Mouse (Mus musculus) E14TG2a.4 (cell line): ENCODE measurements around the gene Kdm4c.

Experiments used
- H3K27me3 ChIP-seq: 2 replicates; pipeline ENCODE4 v1.6.1; 2014; ENCODE audit warnings: low read length, control low read depth; ENCODE audit not compliant: insufficient read depth
- H3K36me3 ChIP-seq: 2 replicates; pipeline ENCODE4 v1.6.1; 2014; ENCODE audit warnings: low read length, control low read depth; ENCODE audit not compliant: insufficient read depth
- H3K4me1 ChIP-seq: replicated peaks from 2 replicates; pipeline ENCODE4 v1.6.1; 2014; ENCODE audit warnings: low read depth, low read length, control low read depth
- H3K4me3 ChIP-seq: replicated peaks from 2 replicates; pipeline ENCODE4 v1.5.1; 2014; ENCODE audit warnings: mild to moderate bottlenecking, low read length
- H3K9me3 ChIP-seq: 2 replicates; pipeline ENCODE4 v1.6.1; 2014; ENCODE audit warnings: low read length, control low read depth
- CTCF ChIP-seq: conservative IDR thresholded peaks from 2 replicates; pipeline ENCODE4 v1.5.1; 2014; ENCODE audit warnings: low read length
- NANOG ChIP-seq: IDR thresholded peaks from 2 replicates; pipeline ENCODE4 v1.6.1; 2014; ENCODE audit warnings: borderline replicate concordance, low read length, mixed read lengths
- POU5F1 ChIP-seq: IDR thresholded peaks from 2 replicates; pipeline ENCODE4 v1.6.1; 2014; ENCODE audit warnings: low read length, borderline replicate concordance

The Kdm4c gene

DNA sequence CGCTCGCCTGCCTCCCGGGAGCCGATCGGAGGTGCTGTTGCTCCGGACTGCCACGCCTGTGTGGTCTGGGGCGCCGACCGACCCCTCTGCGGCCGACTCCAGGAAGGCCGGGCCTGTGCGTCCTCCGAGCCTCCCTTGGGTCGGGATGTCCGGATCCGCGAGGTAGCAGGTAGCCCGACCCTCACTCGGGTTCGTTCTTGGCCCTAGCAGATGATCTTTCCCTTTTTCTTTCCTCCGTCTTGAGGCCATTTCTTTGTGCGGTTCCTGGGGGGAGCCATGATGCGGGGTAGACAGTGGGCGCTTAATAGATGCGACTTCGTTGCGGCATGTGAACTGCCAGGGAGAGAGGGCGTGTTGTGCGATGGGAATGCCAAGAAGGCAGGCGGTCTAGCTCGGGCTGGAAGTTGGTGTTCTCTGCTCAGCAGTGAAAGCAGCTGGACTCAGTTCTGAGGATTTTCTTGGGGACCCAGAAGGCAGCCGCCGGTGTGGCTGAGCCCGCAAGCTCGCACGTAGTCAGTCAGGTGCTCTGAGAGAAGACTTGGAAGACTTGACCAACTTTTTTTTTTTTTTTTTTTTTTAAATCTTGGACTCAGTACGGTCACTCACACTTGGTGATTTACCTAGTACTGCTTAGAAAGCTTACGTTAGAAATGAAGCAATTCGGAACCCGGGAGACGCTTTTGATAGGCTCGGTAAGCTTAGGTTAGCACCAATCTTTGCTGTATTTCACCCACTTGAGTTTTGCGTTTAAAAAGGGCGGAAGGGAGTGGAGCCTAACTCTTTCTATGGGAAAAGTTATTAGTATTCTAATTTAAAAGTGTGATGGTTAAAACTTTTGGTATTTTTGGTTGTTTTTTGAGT lies 10.2 kb downstream of the Kdm4c start:
- H3K4me1 ChIP-seq, result peaks cover 45% of the 10 kb centered on the region
- peak overlapping the region; percentile 96 for H3K4me3 ChIP-seq
- no peak for TF ChIP-seq CTCF
- TF ChIP-seq POU5F1, result no peak
- no peak for TF ChIP-seq NANOG
- no peaks in the 10 kb centered on the region for H3K9me3 ChIP-seq
- no peaks in the 10 kb centered on the region for H3K36me3 ChIP-seq
- H3K27me3 ChIP-seq, result no peaks in the 10 kb centered on the region

DNA sequence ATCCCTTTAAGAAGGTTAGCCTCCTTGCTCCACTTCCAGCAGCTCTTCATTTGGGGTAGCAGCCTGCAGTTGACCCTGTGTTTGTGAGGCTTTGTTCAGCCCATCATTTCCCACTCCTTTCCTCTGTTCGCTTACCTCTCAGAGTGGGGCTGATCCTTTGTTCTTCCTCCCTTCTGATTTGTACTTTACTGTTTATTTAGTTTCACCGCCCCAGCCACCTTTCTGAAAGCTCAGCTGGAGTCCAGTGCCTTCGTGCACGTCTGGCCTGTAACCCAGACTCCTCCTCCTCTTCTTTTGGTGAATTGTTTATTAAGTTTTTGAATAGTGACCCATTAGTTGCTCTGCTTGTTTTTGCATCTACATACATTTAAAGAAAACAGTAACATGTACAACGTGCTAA lies 15.6 kb downstream of the Kdm4c start:
- peaks cover 7% of the 10 kb centered on the region; the same call in 1 of the 2 replicates for H3K36me3 ChIP-seq
- TF ChIP-seq POU5F1 (no peak), NANOG (peak; percentile 33; the same call in 1 of the 2 replicates)
- H3K4me1 ChIP-seq, result peaks cover 64% of the 10 kb centered on the region
- H3K4me3 ChIP-seq, result peak overlapping the region; percentile 65
- H3K27me3 ChIP-seq, result no peaks in the 10 kb centered on the region
- H3K9me3 ChIP-seq, result no peaks in the 10 kb centered on the region

- peaks cover 13% of the 10 kb centered on the region for H3K36me3 ChIP-seq
- TF ChIP-seq NANOG, result no peak
- TF ChIP-seq POU5F1, result no peak
- H3K4me3 ChIP-seq, result peak overlapping the region; percentile 65
- H3K4me1 ChIP-seq, result peaks cover 70% of the 10 kb centered on the region
- no peaks in the 10 kb centered on the region for H3K9me3 ChIP-seq
- no peaks in the 10 kb centered on the region for H3K27me3 ChIP-seq
Observed at GRCm38 (mm10) chr4:74258538-74258937, 16.2 kb downstream of the Kdm4c start.

DNA sequence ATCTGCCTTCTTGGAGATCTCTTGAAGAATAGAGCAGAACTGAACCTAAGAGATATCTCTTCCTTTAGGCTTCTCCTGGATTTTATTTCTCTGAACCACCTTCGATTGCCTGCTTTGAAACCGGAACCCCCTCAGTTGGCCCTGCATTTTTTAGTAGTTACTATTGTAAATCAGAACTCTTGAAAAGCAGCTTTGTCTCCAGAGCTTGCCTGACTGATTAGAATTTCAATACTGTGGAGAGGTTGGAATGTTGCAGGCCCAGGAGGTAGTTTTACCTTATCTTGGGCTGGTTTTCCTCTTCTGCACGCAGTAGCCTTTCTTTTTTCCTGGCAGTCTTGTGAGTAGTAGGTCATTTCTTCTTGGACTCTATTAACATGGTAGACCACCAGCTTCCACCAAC lies 17.0 kb downstream of the Kdm4c start:
- no peaks in the 10 kb centered on the region for H3K9me3 ChIP-seq
- H3K4me1 ChIP-seq, result peaks cover 70% of the 10 kb centered on the region
- no peaks in the 10 kb centered on the region for H3K27me3 ChIP-seq
- peaks cover 21% of the 10 kb centered on the region for H3K36me3 ChIP-seq
- H3K4me3 ChIP-seq, result peak overlapping the region; percentile 65
- no peak for TF ChIP-seq CTCF
- TF ChIP-seq NANOG, result peak; percentile 73; the same call in 1 of the 2 replicates

DNA sequence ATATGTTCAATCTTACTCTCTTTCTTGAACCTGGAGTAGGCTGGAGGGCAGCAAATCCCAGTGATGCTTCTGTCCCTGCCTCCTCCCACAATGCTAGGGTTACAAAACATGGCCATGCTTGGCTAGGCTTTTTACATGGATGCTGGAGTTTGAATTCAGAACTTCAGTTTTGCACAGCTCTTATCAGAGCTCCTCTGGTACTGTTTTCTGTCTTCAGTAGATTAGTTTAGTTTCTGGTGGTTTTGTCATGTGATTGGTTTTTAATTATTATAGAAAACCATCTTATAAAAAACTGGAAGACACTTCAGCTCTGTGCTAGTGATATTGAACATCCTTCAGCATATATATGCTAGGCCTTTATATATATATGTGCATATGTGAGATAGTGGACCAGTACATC lies 19.6 kb downstream of the Kdm4c start:
- H3K9me3 ChIP-seq, result no peaks in the 10 kb centered on the region
- H3K4me3 ChIP-seq, result peak overlapping the region; percentile 65
- H3K4me1 ChIP-seq, result peaks cover 70% of the 10 kb centered on the region
- H3K36me3 ChIP-seq, result peaks cover 45% of the 10 kb centered on the region
- no peaks in the 10 kb centered on the region for H3K27me3 ChIP-seq
- TF ChIP-seq POU5F1 (no peak), NANOG (no peak), CTCF (no peak)

GRCm38 (mm10) chr4:74264428-74264955 lies 22.2 kb downstream of the Kdm4c start:
- H3K4me3 ChIP-seq, result no peak overlapping the region
- H3K27me3 ChIP-seq, result no peaks in the 10 kb centered on the region
- H3K4me1 ChIP-seq, result peaks cover 87% of the 10 kb centered on the region
- H3K36me3 ChIP-seq, result peaks cover 66% of the 10 kb centered on the region
- TF ChIP-seq POU5F1, result no peak
- no peak for TF ChIP-seq NANOG
- no peak for TF ChIP-seq CTCF
- H3K9me3 ChIP-seq, result no peaks in the 10 kb centered on the region

DNA sequence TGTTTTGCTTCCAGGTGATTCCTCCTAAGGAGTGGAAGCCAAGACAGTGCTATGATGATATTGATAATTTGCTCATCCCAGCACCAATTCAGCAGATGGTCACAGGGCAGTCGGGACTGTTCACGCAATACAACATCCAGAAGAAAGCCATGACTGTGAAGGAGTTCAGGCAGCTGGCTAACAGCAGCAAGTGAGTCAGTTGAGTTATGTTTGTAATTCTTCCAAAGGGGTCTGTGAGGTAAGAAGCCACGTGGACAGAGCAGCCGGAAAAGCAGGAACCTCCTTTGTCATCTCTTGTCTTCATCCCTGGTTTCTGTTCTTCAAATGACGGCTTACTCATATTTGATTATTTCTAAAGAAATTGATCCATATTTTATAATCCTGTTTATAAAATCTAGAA lies 28.9 kb downstream of the Kdm4c start:
- Histone ChIP-seq H3K27me3 (no peaks in the 10 kb centered on the region), H3K4me3 (no peak overlapping the region), H3K36me3 (peaks cover 78% of the 10 kb centered on the region), H3K9me3 (no peaks in the 10 kb centered on the region), H3K4me1 (peaks cover 30% of the 10 kb centered on the region)
- no peak for TF ChIP-seq CTCF
- no peak for TF ChIP-seq NANOG
- TF ChIP-seq POU5F1, result no peak

GRCm38 (mm10) chr4:74277486-74277885 lies 35.2 kb downstream of the Kdm4c start:
- Histone ChIP-seq H3K36me3 (peaks cover 64% of the 10 kb centered on the region), H3K27me3 (no peaks in the 10 kb centered on the region), H3K9me3 (no peaks in the 10 kb centered on the region), H3K4me1 (peaks cover 16% of the 10 kb centered on the region), H3K4me3 (no peak overlapping the region)
- TF ChIP-seq POU5F1 (no peak), CTCF (no peak), NANOG (no peak)

DNA sequence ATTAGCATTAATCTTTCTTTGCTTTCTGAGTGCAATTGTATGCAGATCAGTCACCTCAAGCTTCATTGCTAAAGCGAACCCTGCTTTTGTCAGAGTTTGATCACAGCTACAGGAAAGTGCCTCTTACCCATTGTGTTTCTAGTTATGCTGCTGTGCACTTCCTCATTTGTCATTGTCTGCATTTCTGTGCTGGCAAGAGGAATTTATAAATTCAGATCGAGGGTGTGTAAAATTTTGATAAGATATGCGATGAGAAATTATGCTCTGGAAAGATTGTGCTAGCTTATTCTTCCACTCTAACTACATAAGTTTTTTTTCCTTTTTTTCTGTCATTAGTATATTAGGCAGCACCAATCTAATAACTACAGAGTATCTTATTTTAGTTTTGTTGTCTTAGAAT lies 37.9 kb downstream of the Kdm4c start:
- TF ChIP-seq NANOG (no peak), POU5F1 (no peak), CTCF (no peak)
- Histone ChIP-seq H3K4me1 (peaks cover 24% of the 10 kb centered on the region), H3K36me3 (peaks cover 61% of the 10 kb centered on the region), H3K27me3 (no peaks in the 10 kb centered on the region), H3K9me3 (no peaks in the 10 kb centered on the region), H3K4me3 (no peak overlapping the region)
